Mouse (Mus musculus): Measurements from ENCODE around the gene Gnpnat1. TPM values are rescaled to one million over a fixed set of nuclear protein-coding genes. Genes with fewer than 3 reads are reported as not detected.

The Gnpnat1 gene
- polyA plus RNA-seq, 1 experiment from 2014 or later, result 29.2 TPM

DNA sequence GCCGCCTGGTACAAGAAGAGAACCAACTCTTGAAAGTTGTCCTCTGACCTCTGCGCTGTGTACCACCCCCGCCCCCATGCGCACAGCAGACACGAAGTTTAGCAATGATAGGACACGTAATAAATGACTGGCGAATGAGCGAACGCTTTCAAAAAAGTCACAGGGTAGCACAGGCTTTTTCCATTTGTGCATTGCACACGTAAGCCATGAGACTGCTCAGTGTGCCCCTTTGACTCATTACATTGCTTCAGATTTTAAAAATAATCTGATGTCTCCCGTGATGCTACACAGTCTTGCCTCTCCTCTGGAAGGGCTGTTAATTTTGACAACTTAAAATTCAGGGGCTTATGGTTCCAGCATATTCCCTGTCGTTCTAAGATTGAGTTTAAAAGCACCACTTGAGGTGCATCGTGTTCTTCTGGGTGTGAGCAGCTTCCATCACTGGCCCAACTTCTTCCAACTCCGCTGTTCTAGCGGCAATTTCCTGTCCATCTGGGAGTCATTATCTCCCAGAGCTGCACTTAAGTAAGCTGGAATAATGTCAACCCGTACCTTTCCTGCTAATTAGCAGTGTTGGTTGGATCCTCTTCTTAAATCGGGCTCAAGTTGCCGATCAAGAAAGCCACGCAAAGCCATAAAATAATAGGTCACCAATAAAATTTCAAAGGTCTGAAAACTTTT is 33.7 kb upstream of the Gnpnat1 start:
- H3K27me3 ChIP-seq, result no peaks in the 10 kb centered on the region
- no peak overlapping the region for H3K27ac ChIP-seq
- H3K9ac ChIP-seq (replicated peaks), result no peak overlapping the region
- ATAC-seq, result no peak
- no peaks in the 10 kb centered on the region for H3K4me1 ChIP-seq (replicated peaks)
- H3K4me2 ChIP-seq (replicated peaks), result no peak overlapping the region
- no peak overlapping the region for H3K4me3 ChIP-seq (replicated peaks)
- no peaks in the 10 kb centered on the region for H3K36me3 ChIP-seq
- no peaks in the 10 kb centered on the region for H3K9me3 ChIP-seq
- WGBS, result 89% methylated on average over 19 of the region's 19 CpGs

DNA sequence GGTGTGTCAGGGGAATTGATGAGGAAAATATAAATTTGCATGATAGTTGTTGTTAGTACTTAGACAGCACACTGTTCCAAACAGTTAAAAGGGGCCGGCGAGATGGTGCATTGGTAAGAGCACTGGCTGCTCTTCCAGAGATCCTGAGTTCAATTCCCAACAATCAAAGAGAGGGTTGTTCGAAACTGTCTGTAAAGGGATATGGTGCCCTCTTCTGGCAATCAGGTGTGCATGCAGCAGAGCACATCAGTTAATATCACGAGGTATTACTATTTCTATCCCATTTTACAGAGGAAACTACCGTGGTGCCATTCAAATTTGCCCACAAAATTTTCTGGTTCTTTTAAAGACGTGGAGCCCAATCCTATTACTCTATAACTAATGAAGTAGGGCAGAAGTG is 29.5 kb upstream of the Gnpnat1 start:
- no peak overlapping the region for H3K4me2 ChIP-seq (replicated peaks)
- H3K9ac ChIP-seq (replicated peaks), result no peak overlapping the region
- H3K27me3 ChIP-seq, result no peaks in the 10 kb centered on the region
- no peak for ATAC-seq
- H3K27ac ChIP-seq, result no peak overlapping the region
- no peaks in the 10 kb centered on the region for H3K36me3 ChIP-seq
- H3K9me3 ChIP-seq, result peaks cover 9% of the 10 kb centered on the region; the same call in 1 of the 2 replicates
- no peak overlapping the region for H3K4me3 ChIP-seq (replicated peaks)
- 75% methylated on average over 6 of the region's 6 CpGs for WGBS
- no peaks in the 10 kb centered on the region for H3K4me1 ChIP-seq (replicated peaks)

DNA sequence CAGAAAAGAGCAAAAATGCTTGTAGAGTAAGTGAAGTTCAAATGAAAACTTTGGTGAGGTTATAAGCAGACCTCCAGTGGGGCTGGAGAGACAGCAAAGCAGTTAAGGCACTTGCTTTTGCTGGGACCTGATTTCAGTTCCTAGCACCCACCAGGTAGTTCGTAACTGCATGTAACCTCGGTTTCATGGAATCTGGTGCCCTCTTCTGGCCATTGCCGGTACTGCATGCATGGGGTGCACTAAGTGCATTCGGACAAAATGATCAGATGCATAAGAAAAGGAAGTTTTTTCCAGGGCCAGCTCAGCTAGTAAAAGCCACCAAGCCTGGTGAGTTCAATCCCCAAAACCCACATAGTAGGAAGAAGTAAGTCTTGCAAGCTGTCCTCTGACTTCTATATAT is 27.3 kb upstream of the Gnpnat1 start:
- WGBS, result 72% methylated on average over 4 of the region's 4 CpGs
- Histone ChIP-seq H3K9me3 (peaks cover 9% of the 10 kb centered on the region; the same call in 1 of the 2 replicates), H3K27me3 (no peaks in the 10 kb centered on the region), H3K4me2 (replicated peaks) (no peak overlapping the region), H3K36me3 (no peaks in the 10 kb centered on the region), H3K9ac (replicated peaks) (no peak overlapping the region), H3K27ac (no peak overlapping the region), H3K4me1 (replicated peaks) (no peaks in the 10 kb centered on the region), H3K4me3 (replicated peaks) (no peak overlapping the region)
- ATAC-seq, result no peak

DNA sequence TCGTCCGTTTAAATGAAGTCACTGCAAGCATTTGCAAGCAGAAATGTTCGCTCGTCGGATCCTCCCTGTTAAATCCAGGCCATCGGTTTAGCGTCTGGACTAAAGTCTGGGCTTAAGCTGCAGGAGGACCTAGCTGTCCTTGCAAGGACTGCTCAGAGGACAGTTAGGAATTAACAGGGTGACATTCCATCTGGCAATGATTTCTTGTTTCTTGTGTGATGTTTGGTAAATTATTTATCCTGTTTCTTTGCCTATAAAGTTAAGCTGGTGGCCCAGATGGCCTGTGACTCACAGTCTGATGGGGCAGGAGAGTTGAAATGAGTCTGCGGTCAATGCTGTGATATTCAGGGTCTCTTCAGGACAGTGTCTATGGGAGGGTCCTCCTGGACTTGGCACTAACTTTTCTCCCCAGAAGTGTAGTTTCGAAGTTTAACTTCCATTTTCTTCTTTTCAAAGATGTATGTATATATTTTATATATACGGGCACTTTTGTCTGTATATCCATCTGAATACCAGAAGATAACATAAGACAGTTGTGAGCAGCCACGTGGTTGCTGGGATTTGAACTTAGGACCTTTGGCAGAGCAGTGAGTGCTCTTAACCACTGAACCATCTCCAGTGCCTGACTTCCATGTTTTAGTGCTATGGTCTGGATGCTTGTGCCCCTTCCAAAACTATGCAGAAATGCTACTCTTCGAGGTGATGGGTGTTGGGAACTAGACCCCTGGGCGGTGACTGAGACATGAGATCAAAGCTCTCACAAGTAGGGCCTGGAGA is 25.5 kb upstream of the Gnpnat1 start:
- no peak overlapping the region for H3K9ac ChIP-seq (replicated peaks)
- H3K9me3 ChIP-seq, result peaks cover 14% of the 10 kb centered on the region; the same call in 1 of the 2 replicates
- H3K27me3 ChIP-seq, result no peaks in the 10 kb centered on the region
- H3K4me3 ChIP-seq (replicated peaks), result no peak overlapping the region
- H3K27ac ChIP-seq, result no peak overlapping the region
- 92% methylated on average over 13 of the region's 13 CpGs for WGBS
- H3K4me1 ChIP-seq (replicated peaks), result no peaks in the 10 kb centered on the region
- H3K36me3 ChIP-seq, result no peaks in the 10 kb centered on the region
- no peak for ATAC-seq
- no peak overlapping the region for H3K4me2 ChIP-seq (replicated peaks)

DNA sequence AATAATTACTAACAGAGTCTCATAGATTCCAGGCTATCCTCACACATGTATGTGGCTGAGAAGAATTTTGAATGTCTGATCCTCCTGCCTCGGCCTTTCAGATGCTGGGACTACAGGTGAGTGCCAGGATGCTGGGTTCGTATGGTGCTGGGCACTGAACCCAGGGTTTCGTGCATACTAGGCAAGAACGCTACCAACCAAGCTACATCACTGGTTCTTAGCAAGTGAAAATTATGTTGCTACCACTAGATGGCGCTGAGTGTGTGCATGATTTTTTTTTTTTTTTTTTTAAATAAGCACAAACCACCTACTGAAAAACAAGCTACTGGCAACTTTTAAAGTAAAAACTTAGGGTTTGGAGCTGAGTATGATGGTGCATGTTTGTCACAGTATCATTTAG is 18.5 kb upstream of the Gnpnat1 start:
- ATAC-seq, result peak; percentile 83
- Histone ChIP-seq H3K27me3 (no peaks in the 10 kb centered on the region), H3K9me3 (0 out of 2 replicates have a peak, but pooled peaks cover 5% of the 10 kb centered on the region), H3K4me3 (replicated peaks) (no peak overlapping the region), H3K4me1 (replicated peaks) (no peaks in the 10 kb centered on the region), H3K36me3 (no peaks in the 10 kb centered on the region), H3K4me2 (replicated peaks) (no peak overlapping the region), H3K9ac (replicated peaks) (no peak overlapping the region), H3K27ac (no peak overlapping the region)
- 15% methylated on average over 5 of the region's 5 CpGs for WGBS

DNA sequence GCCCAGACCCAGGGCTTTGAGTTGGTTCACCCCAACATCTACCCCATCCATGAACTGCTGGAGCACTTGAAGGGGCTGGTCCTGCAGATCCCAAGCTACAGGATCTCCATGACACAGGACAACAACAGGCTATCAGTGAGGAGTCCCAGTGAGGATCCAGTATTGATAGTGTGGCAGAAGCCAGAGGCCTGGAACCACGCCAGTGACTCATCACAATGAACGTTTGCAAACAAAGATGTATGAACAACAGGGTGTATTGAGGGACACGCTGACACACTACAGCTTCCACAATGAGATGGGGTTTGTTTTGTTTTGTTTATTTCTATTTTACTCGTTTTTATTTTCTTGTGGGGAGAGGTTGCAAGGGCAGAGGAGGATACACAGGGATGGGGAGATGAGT is 17.7 kb upstream of the Gnpnat1 start:
- Histone ChIP-seq H3K27me3 (no peaks in the 10 kb centered on the region), H3K4me1 (replicated peaks) (no peaks in the 10 kb centered on the region), H3K9ac (replicated peaks) (no peak overlapping the region), H3K4me2 (replicated peaks) (no peak overlapping the region), H3K4me3 (replicated peaks) (no peak overlapping the region), H3K27ac (no peak overlapping the region), H3K36me3 (no peaks in the 10 kb centered on the region), H3K9me3 (0 out of 2 replicates have a peak, but pooled peaks cover 5% of the 10 kb centered on the region)
- WGBS, result 69% methylated on average over 4 of the region's 4 CpGs
- ATAC-seq, result no peak

DNA sequence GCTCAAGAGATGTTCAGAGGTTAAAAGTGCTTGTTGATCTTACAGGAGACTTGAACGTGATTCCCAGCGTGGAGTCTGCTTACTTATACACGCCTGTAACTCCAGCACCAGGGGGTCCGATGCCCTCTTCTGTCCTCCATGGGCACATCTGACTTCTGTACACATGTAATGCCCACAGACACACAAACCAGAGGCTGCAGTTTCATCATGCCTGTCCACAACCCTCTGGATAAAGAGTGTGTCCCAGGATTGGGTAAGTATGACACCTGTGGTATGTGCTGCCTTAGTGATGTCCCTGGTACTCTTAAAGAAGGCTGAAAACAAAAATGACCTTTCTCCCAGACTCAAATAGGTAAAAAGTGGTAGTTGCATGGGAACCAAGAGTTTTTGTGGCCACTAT is 14.6 kb upstream of the Gnpnat1 start:
- Histone ChIP-seq H3K9ac (replicated peaks) (no peak overlapping the region), H3K36me3 (no peaks in the 10 kb centered on the region), H3K4me2 (replicated peaks) (no peak overlapping the region), H3K4me1 (replicated peaks) (no peaks in the 10 kb centered on the region), H3K27ac (no peak overlapping the region), H3K4me3 (replicated peaks) (no peak overlapping the region), H3K27me3 (no peaks in the 10 kb centered on the region), H3K9me3 (no peaks in the 10 kb centered on the region)
- WGBS, result 72% methylated on average over 4 of the region's 4 CpGs
- no peak for ATAC-seq

DNA sequence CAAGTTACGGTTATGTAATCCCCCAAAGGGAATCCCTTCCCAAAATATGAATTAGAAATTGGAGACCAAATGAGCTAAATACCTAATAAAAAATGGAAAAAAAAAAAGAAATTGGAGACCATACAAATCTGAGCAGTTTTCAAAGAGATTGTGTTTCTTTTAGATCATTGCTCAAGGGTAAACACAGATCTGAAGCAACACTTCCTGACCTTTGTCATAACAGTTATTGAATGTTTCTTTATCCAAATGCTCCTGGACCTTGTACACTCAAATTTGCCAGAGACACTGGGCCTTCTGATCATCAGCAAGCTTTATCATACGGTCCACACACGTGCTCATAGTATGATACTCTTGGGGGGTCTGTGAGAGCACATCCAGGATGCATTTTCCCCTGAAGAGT is 13.8 kb upstream of the Gnpnat1 start:
- Histone ChIP-seq H3K4me1 (replicated peaks) (no peaks in the 10 kb centered on the region), H3K4me2 (replicated peaks) (no peak overlapping the region), H3K27me3 (no peaks in the 10 kb centered on the region), H3K27ac (no peak overlapping the region), H3K4me3 (replicated peaks) (no peak overlapping the region), H3K36me3 (no peaks in the 10 kb centered on the region), H3K9me3 (no peaks in the 10 kb centered on the region), H3K9ac (replicated peaks) (no peak overlapping the region)
- 87% methylated on average over 3 of the region's 3 CpGs for WGBS
- ATAC-seq, result no peak

DNA sequence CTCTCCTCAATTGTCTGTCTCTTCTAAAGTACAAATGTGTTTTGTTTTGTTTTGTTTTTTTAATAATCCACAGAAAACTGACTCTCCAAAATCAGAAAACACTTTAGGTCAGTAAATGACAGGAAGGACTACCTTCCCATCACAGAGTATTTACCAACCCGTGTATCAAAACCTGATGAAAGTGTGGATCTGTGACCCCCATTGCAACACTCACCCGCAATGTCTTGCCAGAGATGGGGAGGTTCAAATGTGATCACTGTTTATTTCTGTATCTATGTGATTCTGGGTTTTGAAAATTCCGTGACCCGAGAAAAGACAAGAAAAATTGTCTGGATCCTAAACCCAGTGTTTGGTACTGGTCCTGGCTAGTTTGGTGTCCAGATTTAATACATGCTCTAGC is 11.6 kb upstream of the Gnpnat1 start:
- Histone ChIP-seq H3K27me3 (no peaks in the 10 kb centered on the region), H3K4me1 (replicated peaks) (no peaks in the 10 kb centered on the region), H3K27ac (no peak overlapping the region), H3K9ac (replicated peaks) (no peak overlapping the region), H3K9me3 (no peaks in the 10 kb centered on the region), H3K4me2 (replicated peaks) (no peak overlapping the region), H3K4me3 (replicated peaks) (no peak overlapping the region), H3K36me3 (no peaks in the 10 kb centered on the region)
- no peak for ATAC-seq
- WGBS, result 95% methylated on average over 4 of the region's 4 CpGs

DNA sequence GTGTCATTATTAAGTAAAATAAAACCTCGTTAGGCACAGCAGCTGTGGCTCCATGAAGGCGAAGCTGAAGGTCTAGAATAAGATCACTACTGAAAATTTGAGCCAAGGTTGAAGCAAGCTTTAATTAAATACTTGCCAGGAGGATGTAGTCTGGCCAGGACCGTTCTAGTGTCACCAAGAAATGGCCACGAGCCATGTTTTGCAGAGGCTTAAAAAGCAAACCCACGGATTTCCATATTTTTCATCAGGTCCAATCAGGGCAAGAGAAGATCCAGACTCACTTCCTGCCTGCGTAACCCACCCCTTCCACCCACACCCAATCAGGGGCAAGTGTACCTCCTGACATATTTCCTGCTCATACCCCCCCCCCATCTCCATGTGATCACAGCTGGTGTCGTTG is 1.1 kb downstream of the Gnpnat1 start:
- Histone ChIP-seq H3K27me3 (no peaks in the 10 kb centered on the region), H3K4me3 (replicated peaks) (no peak overlapping the region), H3K4me1 (replicated peaks) (no peaks in the 10 kb centered on the region), H3K9me3 (no peaks in the 10 kb centered on the region), H3K27ac (no peak overlapping the region), H3K36me3 (no peaks in the 10 kb centered on the region), H3K9ac (replicated peaks) (no peak overlapping the region), H3K4me2 (replicated peaks) (no peak overlapping the region)
- ATAC-seq, result no peak
- 89% methylated on average over 7 of the region's 7 CpGs for WGBS

DNA sequence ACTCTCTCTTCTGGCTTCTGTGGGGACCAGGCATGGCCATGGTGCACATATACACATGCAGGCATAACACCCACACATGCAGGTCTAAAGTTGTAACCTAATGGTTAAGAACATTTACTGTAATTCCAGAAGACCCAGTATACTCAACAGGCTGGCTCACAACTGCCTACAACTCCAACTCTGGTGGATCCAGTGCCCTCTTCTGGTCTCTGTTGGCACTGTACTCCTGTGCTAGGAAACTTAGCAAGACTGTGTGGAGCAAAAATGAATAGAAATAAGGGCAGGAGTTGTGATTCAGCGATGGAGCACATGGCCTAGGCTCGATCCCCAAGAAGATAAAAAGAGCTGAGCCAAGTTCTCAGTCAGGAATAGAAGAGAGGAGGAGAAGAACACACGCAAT is 4.9 kb downstream of the Gnpnat1 start:
- Histone ChIP-seq H3K9me3 (no peaks in the 10 kb centered on the region), H3K4me1 (replicated peaks) (no peaks in the 10 kb centered on the region), H3K9ac (replicated peaks) (no peak overlapping the region), H3K36me3 (no peaks in the 10 kb centered on the region), H3K27ac (no peak overlapping the region), H3K4me2 (replicated peaks) (no peak overlapping the region), H3K27me3 (no peaks in the 10 kb centered on the region), H3K4me3 (replicated peaks) (no peak overlapping the region)
- no peak for ATAC-seq
- WGBS, result 84% methylated on average over 3 of the region's 3 CpGs

DNA sequence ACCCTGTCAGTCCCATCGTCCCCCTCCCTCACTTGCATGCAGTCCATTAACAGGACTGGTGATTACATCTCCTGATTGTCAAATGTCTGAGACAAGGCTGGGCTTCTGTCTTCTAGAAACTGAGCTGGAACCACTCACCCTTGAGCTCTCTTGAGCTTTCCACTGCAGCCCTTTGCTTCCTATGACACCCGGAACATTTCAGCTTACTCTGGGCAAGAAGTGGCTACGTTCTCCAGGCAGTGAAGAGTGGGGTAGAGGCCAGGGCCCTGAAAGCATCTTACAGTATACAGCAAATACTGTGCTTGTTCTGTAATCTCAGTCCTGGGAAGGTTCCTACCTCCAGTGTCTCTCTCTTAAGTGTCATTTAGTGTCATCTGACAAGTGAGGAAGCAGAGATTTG is 15.5 kb downstream of the Gnpnat1 start:
- H3K27ac ChIP-seq, result peak overlapping the region; percentile 57
- peak overlapping the region; percentile 83 for H3K4me2 ChIP-seq (replicated peaks)
- H3K4me1 ChIP-seq (replicated peaks), result peaks cover 12% of the 10 kb centered on the region
- no peak; the same call in 1 of the 2 replicates for ATAC-seq
- no peaks in the 10 kb centered on the region for H3K36me3 ChIP-seq
- no peaks in the 10 kb centered on the region for H3K9me3 ChIP-seq
- peak overlapping the region; percentile 82 for H3K4me3 ChIP-seq (replicated peaks)
- WGBS, result 29% methylated on average over 3 of the region's 3 CpGs
- H3K9ac ChIP-seq (replicated peaks), result peak overlapping the region; percentile 93
- H3K27me3 ChIP-seq, result no peaks in the 10 kb centered on the region
